Mouse (Mus musculus): ENCODE data around the gene Dpf1. TPM values are rescaled to one million over a fixed set of nuclear protein-coding genes. Genes with fewer than 3 reads are reported as not detected.

Dpf1 gene
- polyA plus RNA-seq, 1 experiment from 2014 or later, result 5.5 TPM

DNA sequence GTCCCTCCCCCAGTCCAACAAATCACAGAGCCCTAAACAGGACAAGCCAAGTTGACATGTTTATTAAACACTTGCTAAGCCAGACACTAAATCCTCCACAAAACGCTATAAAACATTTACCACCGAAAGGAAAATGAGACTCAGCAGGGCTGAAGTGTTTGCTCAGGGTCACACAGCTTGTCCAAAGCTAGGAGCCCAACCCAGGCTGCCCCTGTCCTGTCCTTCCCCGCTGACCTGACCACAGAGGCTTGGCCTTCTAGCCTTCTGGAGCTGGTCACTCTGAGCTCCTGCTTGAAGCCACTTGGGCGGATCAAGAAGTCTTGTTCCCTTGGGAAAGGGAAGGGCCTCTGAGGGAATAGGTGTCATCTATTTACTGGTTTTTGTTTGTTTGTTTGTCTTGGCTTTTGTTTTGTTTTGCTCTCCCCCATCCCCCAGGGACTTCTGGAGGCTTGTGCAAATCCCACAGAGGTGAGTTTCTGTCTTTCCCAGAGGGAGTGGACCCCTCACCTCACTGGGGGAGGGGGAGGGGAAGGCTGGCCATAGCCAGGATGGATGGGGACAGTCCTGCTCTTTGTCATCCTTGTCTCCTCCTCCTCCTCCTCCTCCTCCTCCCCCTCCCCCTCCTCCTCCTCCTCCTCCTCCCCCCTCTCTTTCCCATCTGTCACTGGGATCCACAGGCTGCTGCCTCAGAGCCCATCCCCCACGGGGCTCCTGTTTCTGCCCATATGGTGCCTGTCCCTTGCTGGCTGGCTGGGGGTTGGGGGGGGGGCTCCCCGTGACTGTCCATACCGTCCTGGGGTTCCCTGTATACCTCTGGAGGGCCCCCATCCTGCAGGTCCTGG is 11.9 kb upstream of the Dpf1 start:
- peak; percentile 24; the same call in 1 of the 2 replicates for ATAC-seq (ENCODE audit: low FRiP score, low TSS enrichment)
- 6% methylated on average over 6 of the region's 7 CpGs for WGBS
- peak overlapping the region; percentile 80; the same call in 1 of the 2 replicates for H3K27ac ChIP-seq (ENCODE audit: low read depth, low read length)
- no peaks in the 10 kb centered on the region for H3K9me3 ChIP-seq (ENCODE audit: control insufficient read depth, low read length)
- H3K4me1 ChIP-seq (ENCODE audit: control insufficient read depth, insufficient read depth, low read length), result peaks cover 44% of the 10 kb centered on the region
- H3K4me3 ChIP-seq (ENCODE audit: low read length), result no peak overlapping the region
- H3K36me3 ChIP-seq (ENCODE audit: control insufficient read depth, insufficient read depth, low read length), result no peaks in the 10 kb centered on the region
- peak overlapping the region; percentile 87 for H3K4me2 ChIP-seq (replicated peaks; ENCODE audit: low read depth, low read length)
- peaks cover 3% of the 10 kb centered on the region for H3K27me3 ChIP-seq (ENCODE audit: control insufficient read depth, insufficient read depth, low read length)
- no peak overlapping the region for H3K9ac ChIP-seq (ENCODE audit: low read depth, low read length)

DNA sequence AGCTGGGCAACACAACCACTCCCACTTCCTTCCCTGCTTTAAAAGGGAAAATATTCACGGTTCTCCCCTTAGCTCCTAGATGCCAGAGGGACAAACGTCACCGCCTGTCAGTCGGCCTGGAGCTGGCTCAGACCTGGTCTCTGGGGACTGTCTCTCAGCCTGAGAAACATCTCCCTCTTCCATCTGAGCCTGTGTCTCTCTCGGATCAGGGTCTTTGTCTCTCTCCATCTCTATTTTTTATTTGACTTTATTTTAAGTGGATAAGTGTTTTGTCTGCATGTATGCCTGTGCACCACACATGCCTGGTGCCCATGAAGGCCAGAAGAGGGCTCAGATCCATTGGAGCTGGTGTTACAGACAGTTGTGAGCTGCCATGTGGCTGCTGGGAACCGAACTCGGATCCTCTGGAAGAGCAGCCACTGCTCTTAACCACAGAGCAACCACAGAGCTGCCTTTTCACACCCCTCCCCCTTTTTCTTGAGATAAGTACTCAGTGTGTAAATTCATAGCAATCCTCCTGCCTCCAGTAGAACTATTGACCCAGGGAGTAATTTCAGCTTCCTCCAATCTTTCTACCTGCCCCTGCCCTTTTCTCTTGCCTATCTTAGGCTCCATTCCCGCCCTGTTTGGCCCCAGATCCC is 11.2 kb upstream of the Dpf1 start:
- 18% methylated on average over 8 of the region's 8 CpGs for WGBS
- Histone ChIP-seq H3K9ac (ENCODE audit: low read depth, low read length) (no peak overlapping the region), H3K9me3 (ENCODE audit: control insufficient read depth, low read length) (no peaks in the 10 kb centered on the region), H3K27ac (ENCODE audit: low read depth, low read length) (peak overlapping the region; percentile 80), H3K4me2 (replicated peaks; ENCODE audit: low read depth, low read length) (peak overlapping the region; percentile 22), H3K27me3 (ENCODE audit: control insufficient read depth, insufficient read depth, low read length) (no peaks in the 10 kb centered on the region; the same call in 1 of the 2 replicates), H3K36me3 (ENCODE audit: control insufficient read depth, insufficient read depth, low read length) (no peaks in the 10 kb centered on the region), H3K4me1 (ENCODE audit: control insufficient read depth, insufficient read depth, low read length) (peaks cover 44% of the 10 kb centered on the region), H3K4me3 (ENCODE audit: low read length) (no peak overlapping the region)
- ATAC-seq (ENCODE audit: low FRiP score, low TSS enrichment), result no peak

DNA sequence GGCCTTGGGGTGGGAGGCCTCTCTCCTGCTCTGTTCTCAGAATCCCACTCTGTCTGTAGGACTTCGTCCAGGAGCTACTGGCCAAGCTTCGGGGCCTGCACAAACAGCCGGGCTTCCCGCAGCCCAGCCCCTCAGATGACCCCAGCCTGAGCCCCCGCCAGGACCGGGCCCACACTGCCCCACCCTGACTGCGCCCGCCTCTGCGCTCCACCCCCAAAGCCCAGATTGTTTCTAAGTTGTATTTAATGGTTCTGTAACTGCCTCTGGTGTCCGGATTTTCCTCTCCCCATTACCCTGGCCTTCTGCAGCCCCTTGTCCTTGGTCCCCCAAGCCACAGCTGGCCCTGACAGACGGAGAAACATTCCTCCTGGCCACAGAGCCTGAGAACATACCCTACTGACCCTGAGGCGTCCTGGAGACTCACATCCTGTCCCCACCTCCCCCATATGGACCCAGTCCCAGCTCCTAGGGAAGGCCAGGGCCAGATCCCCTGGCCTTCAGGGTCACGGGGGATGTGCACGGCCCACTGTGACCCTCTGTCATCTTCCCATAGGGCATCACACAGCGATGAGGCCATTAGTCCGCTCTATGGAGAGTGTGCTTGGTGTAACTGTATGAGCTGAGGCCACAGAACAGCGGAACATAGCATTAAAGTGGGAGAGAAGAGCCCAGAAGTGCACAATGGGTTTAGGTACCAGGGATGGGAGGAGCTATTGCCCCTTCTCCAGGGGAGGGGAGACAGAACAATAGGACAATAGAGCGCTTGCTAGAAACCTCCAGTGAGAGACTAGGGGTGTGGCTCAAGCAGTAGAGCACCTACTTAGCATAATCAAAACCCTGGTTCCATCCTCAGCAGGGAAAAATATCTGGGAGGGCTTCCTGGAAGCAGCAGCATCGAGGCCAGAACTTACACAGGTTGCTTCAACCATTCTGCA is 10.4 kb upstream of the Dpf1 start:
- Histone ChIP-seq H3K4me1 (ENCODE audit: control insufficient read depth, insufficient read depth, low read length) (peaks cover 44% of the 10 kb centered on the region), H3K36me3 (ENCODE audit: control insufficient read depth, insufficient read depth, low read length) (no peaks in the 10 kb centered on the region), H3K9me3 (ENCODE audit: control insufficient read depth, low read length) (no peaks in the 10 kb centered on the region), H3K4me3 (ENCODE audit: low read length) (no peak overlapping the region), H3K27ac (ENCODE audit: low read depth, low read length) (peak overlapping the region; percentile 80), H3K9ac (ENCODE audit: low read depth, low read length) (no peak overlapping the region), H3K4me2 (replicated peaks; ENCODE audit: low read depth, low read length) (no peak overlapping the region), H3K27me3 (ENCODE audit: control insufficient read depth, insufficient read depth, low read length) (no peaks in the 10 kb centered on the region; the same call in 1 of the 2 replicates)
- peak; percentile 14; the same call in 1 of the 2 replicates for ATAC-seq (ENCODE audit: low FRiP score, low TSS enrichment)
- 23% methylated on average over 19 of the region's 19 CpGs for WGBS

DNA sequence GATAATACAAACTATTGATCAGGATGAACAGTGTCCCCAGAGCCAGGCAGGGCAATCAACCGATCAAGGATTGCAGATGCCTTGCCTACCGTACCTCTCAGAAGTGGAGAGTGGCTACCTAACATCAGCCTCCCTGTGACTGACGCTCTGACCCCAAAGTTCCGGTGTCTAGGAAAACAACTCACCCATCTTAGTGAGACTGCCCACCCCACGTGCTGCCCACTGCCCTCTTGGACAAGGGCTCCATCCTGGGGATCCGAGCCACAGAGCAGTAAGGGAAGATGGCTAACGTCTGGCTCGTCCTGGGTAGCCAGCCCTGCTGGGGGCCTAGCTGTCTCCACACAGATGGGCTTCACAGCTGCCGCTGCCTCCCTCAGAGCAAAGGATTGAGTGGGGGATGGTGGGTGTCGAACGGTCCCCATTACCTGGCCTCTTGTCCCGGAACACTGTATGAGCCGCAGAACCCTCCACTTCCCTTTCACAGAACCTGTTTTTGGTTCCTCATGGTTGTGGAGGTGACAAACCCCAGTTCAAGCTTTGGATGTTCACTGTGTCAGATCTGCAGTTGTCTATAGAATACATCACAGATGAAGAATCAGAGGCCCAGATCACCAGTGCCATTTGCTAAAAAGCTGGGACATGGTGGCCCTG is 9.5 kb upstream of the Dpf1 start:
- H3K9ac ChIP-seq (ENCODE audit: low read depth, low read length), result no peak overlapping the region
- H3K27me3 ChIP-seq (ENCODE audit: control insufficient read depth, insufficient read depth, low read length), result no peaks in the 10 kb centered on the region
- no peak overlapping the region for H3K4me3 ChIP-seq (ENCODE audit: low read length)
- H3K36me3 ChIP-seq (ENCODE audit: control insufficient read depth, insufficient read depth, low read length), result no peaks in the 10 kb centered on the region
- H3K4me2 ChIP-seq (replicated peaks; ENCODE audit: low read depth, low read length), result no peak overlapping the region
- ATAC-seq (ENCODE audit: low FRiP score, low TSS enrichment), result no peak
- WGBS, result 72% methylated on average over 13 of the region's 13 CpGs
- H3K4me1 ChIP-seq (ENCODE audit: control insufficient read depth, insufficient read depth, low read length), result peaks cover 38% of the 10 kb centered on the region
- no peak overlapping the region for H3K27ac ChIP-seq (ENCODE audit: low read depth, low read length)
- no peaks in the 10 kb centered on the region for H3K9me3 ChIP-seq (ENCODE audit: control insufficient read depth, low read length)

DNA sequence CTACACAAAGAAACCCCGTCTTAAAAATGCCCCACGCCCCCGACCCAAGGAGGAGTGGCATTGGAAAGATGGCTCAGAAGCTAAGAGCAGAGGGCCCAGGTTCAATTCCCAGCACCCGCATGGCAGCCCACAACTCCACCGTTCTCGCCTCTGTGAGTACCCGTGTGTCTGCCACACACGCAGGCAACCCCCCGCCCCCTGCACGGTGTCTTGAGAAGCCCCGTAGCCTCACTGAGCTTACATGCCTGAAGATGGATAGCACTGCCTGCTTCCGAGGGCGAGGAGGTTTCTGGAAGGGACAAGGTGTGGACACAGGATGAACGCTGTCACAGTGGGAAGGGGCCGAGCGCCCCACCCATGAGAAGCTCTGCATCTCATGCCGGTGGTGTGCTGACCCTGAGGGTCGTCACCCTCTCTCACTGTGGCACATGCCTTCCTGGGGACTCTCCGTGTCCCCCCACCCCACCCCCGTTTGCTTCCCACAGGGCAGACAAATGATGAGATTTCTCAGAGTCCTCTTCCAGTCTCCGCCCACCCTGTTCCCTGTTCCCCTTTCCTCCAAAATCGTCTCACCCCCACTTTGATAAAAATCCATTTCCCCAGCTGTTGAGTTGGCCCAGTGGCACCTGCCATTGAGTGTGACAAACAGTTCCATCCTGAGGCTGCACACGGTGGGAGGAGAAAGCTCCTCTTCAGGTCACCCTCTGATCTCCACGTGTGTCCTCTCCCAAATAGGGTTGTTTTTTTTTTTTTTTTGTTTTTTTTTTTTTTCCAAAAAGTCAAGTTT is 7.7 kb upstream of the Dpf1 start:
- H3K9ac ChIP-seq (ENCODE audit: low read depth, low read length), result no peak overlapping the region
- H3K4me2 ChIP-seq (replicated peaks; ENCODE audit: low read depth, low read length), result no peak overlapping the region
- no peaks in the 10 kb centered on the region for H3K36me3 ChIP-seq (ENCODE audit: control insufficient read depth, insufficient read depth, low read length)
- no peak for ATAC-seq (ENCODE audit: low FRiP score, low TSS enrichment)
- H3K27me3 ChIP-seq (ENCODE audit: control insufficient read depth, insufficient read depth, low read length), result no peaks in the 10 kb centered on the region
- no peak overlapping the region for H3K4me3 ChIP-seq (ENCODE audit: low read length)
- H3K9me3 ChIP-seq (ENCODE audit: control insufficient read depth, low read length), result no peaks in the 10 kb centered on the region
- WGBS, result 81% methylated on average over 24 of the region's 24 CpGs
- H3K4me1 ChIP-seq (ENCODE audit: control insufficient read depth, insufficient read depth, low read length), result peaks cover 26% of the 10 kb centered on the region
- no peak overlapping the region for H3K27ac ChIP-seq (ENCODE audit: low read depth, low read length)

DNA sequence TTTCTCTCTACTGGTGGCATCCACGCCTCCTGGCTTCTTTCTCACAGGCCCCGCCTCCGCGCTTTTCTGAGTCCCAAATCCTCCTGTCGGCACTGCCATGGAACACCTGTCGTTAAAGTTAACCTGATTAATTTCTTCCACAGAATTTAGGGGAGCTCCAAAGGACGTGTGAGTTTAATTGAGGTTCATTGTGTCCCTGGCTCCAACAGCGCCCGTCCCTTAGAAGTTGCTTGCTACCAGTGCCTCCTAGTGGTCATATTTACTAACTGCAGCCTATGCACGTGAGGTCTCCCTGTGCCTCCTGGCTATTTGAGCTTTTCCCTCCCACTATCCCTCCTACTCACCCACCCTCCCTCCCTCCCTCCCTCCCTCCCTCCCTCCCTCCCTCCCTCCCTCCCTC is 6.8 kb upstream of the Dpf1 start:
- 0 out of 2 replicates have a peak, but pooled peaks have one; percentile 4 for ATAC-seq (ENCODE audit: low FRiP score, low TSS enrichment)
- WGBS, result 9% methylated on average over 10 of the region's 10 CpGs
- no peak overlapping the region for H3K4me2 ChIP-seq (replicated peaks; ENCODE audit: low read depth, low read length)

DNA sequence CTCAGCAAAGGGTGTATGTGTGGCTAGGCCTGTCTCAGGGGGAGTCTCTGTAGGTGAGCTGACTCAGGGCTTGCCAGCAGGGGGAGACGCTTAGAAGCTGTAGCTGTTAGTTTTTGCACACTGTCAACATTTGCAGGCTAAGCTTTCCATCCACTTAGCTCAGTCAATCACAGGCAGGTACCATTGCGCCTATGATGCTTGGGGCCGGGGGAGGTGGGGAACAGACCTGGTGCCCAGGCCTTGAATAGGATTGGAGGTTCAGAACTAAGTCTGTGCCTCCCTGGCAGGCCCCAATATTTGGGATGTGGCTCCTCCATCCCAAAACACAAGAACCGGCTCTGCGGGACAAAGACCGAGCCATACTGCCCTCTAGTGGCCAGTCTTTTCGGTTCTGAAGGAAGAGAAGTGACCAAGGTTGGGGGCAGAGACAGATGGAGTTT is 2.6 kb upstream of the Dpf1 start:
- Histone ChIP-seq H3K9me3 (ENCODE audit: control insufficient read depth, low read length) (no peaks in the 10 kb centered on the region), H3K4me3 (ENCODE audit: low read length) (no peak overlapping the region), H3K4me2 (replicated peaks; ENCODE audit: low read depth, low read length) (no peak overlapping the region), H3K4me1 (ENCODE audit: control insufficient read depth, insufficient read depth, low read length) (peaks cover 12% of the 10 kb centered on the region; the same call in 1 of the 2 replicates), H3K27ac (ENCODE audit: low read depth, low read length) (no peak overlapping the region), H3K36me3 (ENCODE audit: control insufficient read depth, insufficient read depth, low read length) (no peaks in the 10 kb centered on the region), H3K9ac (ENCODE audit: low read depth, low read length) (no peak overlapping the region), H3K27me3 (ENCODE audit: control insufficient read depth, insufficient read depth, low read length) (peaks cover 23% of the 10 kb centered on the region)
- no peak for ATAC-seq (ENCODE audit: low FRiP score, low TSS enrichment)
- 2% methylated on average over 7 of the region's 7 CpGs for WGBS

More for the DNA sequence above, 6.8 kb upstream of the Dpf1 start:
- H3K9me3 ChIP-seq (ENCODE audit: control insufficient read depth, low read length), result no peaks in the 10 kb centered on the region
- no peaks in the 10 kb centered on the region for H3K36me3 ChIP-seq (ENCODE audit: control insufficient read depth, insufficient read depth, low read length)
- no peak overlapping the region for H3K27ac ChIP-seq (ENCODE audit: low read depth, low read length)
- H3K27me3 ChIP-seq (ENCODE audit: control insufficient read depth, insufficient read depth, low read length), result no peaks in the 10 kb centered on the region
- H3K9ac ChIP-seq (ENCODE audit: low read depth, low read length), result no peak overlapping the region
- no peak overlapping the region for H3K4me3 ChIP-seq (ENCODE audit: low read length)
- peaks cover 17% of the 10 kb centered on the region for H3K4me1 ChIP-seq (ENCODE audit: control insufficient read depth, insufficient read depth, low read length)

DNA sequence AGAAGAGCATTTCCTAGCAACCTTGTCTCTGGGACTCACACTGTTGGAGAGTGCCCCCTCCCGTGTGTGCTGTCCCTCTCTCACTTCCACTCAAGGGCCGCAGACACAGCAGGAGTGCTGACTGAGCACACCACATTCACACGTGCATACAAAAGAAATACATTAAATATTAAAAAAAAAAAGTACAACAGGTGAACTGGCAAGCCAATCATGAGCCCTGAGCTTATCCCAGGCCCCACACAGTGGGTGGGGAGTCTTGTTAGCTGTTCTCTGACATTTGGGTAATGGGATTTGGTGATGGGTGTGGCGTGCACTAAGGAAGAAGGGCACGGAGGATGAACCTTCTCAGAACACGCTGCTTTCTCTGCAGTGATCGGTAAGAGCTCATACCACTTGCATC is 1.1 kb upstream of the Dpf1 start:
- Histone ChIP-seq H3K4me1 (ENCODE audit: control insufficient read depth, insufficient read depth, low read length) (peaks cover 18% of the 10 kb centered on the region), H3K4me2 (replicated peaks; ENCODE audit: low read depth, low read length) (no peak overlapping the region), H3K27ac (ENCODE audit: low read depth, low read length) (no peak overlapping the region), H3K36me3 (ENCODE audit: control insufficient read depth, insufficient read depth, low read length) (no peaks in the 10 kb centered on the region), H3K4me3 (ENCODE audit: low read length) (no peak overlapping the region), H3K9ac (ENCODE audit: low read depth, low read length) (no peak overlapping the region), H3K9me3 (ENCODE audit: control insufficient read depth, low read length) (no peaks in the 10 kb centered on the region), H3K27me3 (ENCODE audit: control insufficient read depth, insufficient read depth, low read length) (peaks cover 23% of the 10 kb centered on the region)
- 80% methylated on average over 7 of the region's 7 CpGs for WGBS
- ATAC-seq (ENCODE audit: low FRiP score, low TSS enrichment), result no peak
